Comparison of ENCODE assay signal across 30 mouse cellular contexts in genomic region chr12:106381821-106382220, GRCm38 (mm10).
DNase-seq lines count a peak whose midpoint lies in the region; ATAC-seq and TF ChIP-seq lines count a peak whose summit lies in the region.
"Had no signal": no experiment of that assay in that cellular context is flagged by ENCODE, and none has a peak within 500 bp of the region (broad histone marks: within the 10 kb centered on the region; RNA-seq: fewer than 3 reads in every experiment).

No protein-coding gene starts in this region.

- no peak overlapping the region for H3K4me3 ChIP-seq in layer of hippocampus, adult 2 months
- H3K4me3 ChIP-seq in forebrain, embryonic 13.5 days, result no peak overlapping the region
- no peak overlapping the region for H3K4me3 ChIP-seq in intestine, postnatal 0 days (ENCODE audit: low read depth, low read length)
- no peak overlapping the region for H3K4me3 ChIP-seq in liver, postnatal 0 days (ENCODE audit: low read depth, low read length)
- H3K4me3 ChIP-seq: erythroblast, embryonic 14.5 days; gastrocnemius, adult 2 months; heart, adult 2 months; heart, embryonic 13.5 days; hindbrain, embryonic 15.5 days; neural tube, embryonic 15.5 days had no signal

- H3K27ac ChIP-seq in layer of hippocampus, adult 2 months, result peak overlapping the region; percentile 59
- 0 out of 2 replicates have a peak overlapping the region, but pooled peaks have one; percentile 12 for H3K27ac ChIP-seq in forebrain, embryonic 13.5 days
- H3K27ac ChIP-seq in intestine, postnatal 0 days (ENCODE audit: low read depth, low read length), result no peak overlapping the region
- H3K27ac ChIP-seq in liver, postnatal 0 days (ENCODE audit: low read depth), result no peak overlapping the region
- H3K27ac ChIP-seq: gastrocnemius, adult 2 months; heart, adult 2 months; heart, embryonic 13.5 days; hindbrain, embryonic 15.5 days; liver, embryonic 14.5 days; neural tube, embryonic 15.5 days had no signal

- no peak for DNase-seq in frontal cortex, postnatal 10 days (ENCODE audit: low spot score in 2 of 2)
- DNase-seq in layer of hippocampus, adult 2 months (ENCODE audit: low spot score in 2 of 2), result no peak
- DNase-seq in layer of hippocampus, adult 11-12 months (ENCODE audit: low spot score), result no peak
- DNase-seq in brain, adult 2 months (ENCODE audit: low read depth, low spot score), result peak; percentile 54
- no peak for DNase-seq in liver, postnatal 0 days
- DNase-seq: adrenal gland, postnatal 14 days; cerebellum, adult 18-20 months; cerebellum, postnatal 10 days; gastrocnemius, adult 2 months; gastrocnemius, postnatal 36 days; heart, adult 2 months; heart, postnatal 10 days; kidney, adult 2 months; kidney, postnatal 36 days; layer of hippocampus, postnatal 36 days; liver; lung, embryonic 14.5 days; lung, postnatal 14 days; retina, postnatal 1 day; spleen, adult 18-20 months; thymus, postnatal 25 days had no signal

- no peak for TF ChIP-seq CTCF in layer of hippocampus, adult 2 months (conservative IDR thresholded peaks at IDR 0.05)
- no peak for TF ChIP-seq CTCF in intestine, postnatal 0 days (IDR thresholded peaks at IDR 0.05; ENCODE audit: low read depth)
- no peak for TF ChIP-seq CTCF in liver, postnatal 0 days (IDR thresholded peaks at IDR 0.05; ENCODE audit: low read depth)

- WGBS in forebrain, embryonic 13.5 days, result 66% methylated on average over 15 of the region's 15 CpGs
- whole genome bisulfite sequencing in intestine, postnatal 0 days, result 82% methylated on average over 15 of the region's 15 CpGs
- WGBS in liver, postnatal 0 days (ENCODE audit: insufficient replicate concordance), result 82% methylated on average over 15 of the region's 15 CpGs

- H3K4me1 ChIP-seq in forebrain, embryonic 13.5 days, result peaks cover 40% of the 10 kb centered on the region
- H3K4me1 ChIP-seq in intestine, postnatal 0 days (replicated peaks; ENCODE audit: control insufficient read depth, insufficient read depth, low read length), result 0 out of 2 replicates have a peak, but pooled peaks cover 4% of the 10 kb centered on the region
- no peaks in the 10 kb centered on the region for H3K4me1 ChIP-seq in liver, postnatal 0 days (ENCODE audit: insufficient read depth)

- H3K27me3 ChIP-seq in forebrain, embryonic 13.5 days, result peaks cover 4% of the 10 kb centered on the region; the same call in 1 of the 2 replicates
- H3K27me3 ChIP-seq in intestine, postnatal 0 days (replicated peaks; ENCODE audit: control insufficient read depth, insufficient read depth, low read length), result no peaks in the 10 kb centered on the region
- H3K27me3 ChIP-seq in liver, postnatal 0 days (ENCODE audit: insufficient read depth, low read length), result no peaks in the 10 kb centered on the region
- H3K27me3 ChIP-seq: hindbrain, embryonic 15.5 days; neural tube, embryonic 15.5 days had no signal

- no peak overlapping the region for H3K4me2 ChIP-seq in forebrain, embryonic 13.5 days
- H3K4me2 ChIP-seq in intestine, postnatal 0 days (replicated peaks; ENCODE audit: low read depth), result no peak overlapping the region
- no peak overlapping the region for H3K4me2 ChIP-seq in liver, postnatal 0 days (ENCODE audit: low read depth, low read length)
- H3K4me2 ChIP-seq: heart, embryonic 13.5 days; hindbrain, embryonic 15.5 days; lung, embryonic 14.5 days; neural tube, embryonic 15.5 days had no signal

- no peak overlapping the region for H3K9ac ChIP-seq in forebrain, embryonic 13.5 days
- no peak overlapping the region for H3K9ac ChIP-seq in intestine, postnatal 0 days (ENCODE audit: low read depth, low read length)
- no peak overlapping the region for H3K9ac ChIP-seq in liver, postnatal 0 days (replicated peaks)
- H3K9ac ChIP-seq: heart, embryonic 13.5 days; hindbrain, embryonic 15.5 days; liver, embryonic 14.5 days; lung, embryonic 14.5 days; neural tube, embryonic 15.5 days had no signal

- H3K9me3 ChIP-seq in forebrain, embryonic 13.5 days (replicated peaks), result no peaks in the 10 kb centered on the region
- H3K9me3 ChIP-seq in intestine, postnatal 0 days (ENCODE audit: control insufficient read depth), result no peaks in the 10 kb centered on the region
- H3K9me3 ChIP-seq in liver, postnatal 0 days (ENCODE audit: low read length), result no peaks in the 10 kb centered on the region
- H3K9me3 ChIP-seq: heart, embryonic 13.5 days; hindbrain, embryonic 15.5 days; neural tube, embryonic 15.5 days had no signal

- no peak for TF ChIP-seq EP300 in liver, postnatal 0 days (IDR thresholded peaks at IDR 0.05; ENCODE audit: low read depth)

- ATAC-seq in frontal cortex, adult (ENCODE audit: low TSS enrichment), result 0 out of 2 replicates have a peak, but pooled peaks have one; percentile 31
- ATAC-seq in forebrain, embryonic 13.5 days, result no peak
- ATAC-seq in intestine, postnatal 0 days, result no peak
- ATAC-seq in liver, postnatal 0 days, result no peak

- H3K36me3 ChIP-seq in forebrain, embryonic 13.5 days (ENCODE audit: poor library complexity, severe bottlenecking), result no peaks in the 10 kb centered on the region
- H3K36me3 ChIP-seq in intestine, postnatal 0 days (ENCODE audit: control insufficient read depth, insufficient read depth), result no peaks in the 10 kb centered on the region
- no peaks in the 10 kb centered on the region for H3K36me3 ChIP-seq in liver, postnatal 0 days (replicated peaks; ENCODE audit: insufficient read depth, low read length)
- H3K36me3 ChIP-seq: G1E; heart, embryonic 13.5 days; hindbrain, embryonic 15.5 days; neural tube, embryonic 15.5 days had no signal

Comparison
In these comparisons a context has a peak if more than half of its experiments do, and no peak if none do; other contexts are left out.
1. H3K27ac ChIP-seq: peak in layer of hippocampus, adult 2 months (single experiment) and forebrain, embryonic 13.5 days (single experiment); none in intestine, postnatal 0 days (single experiment) and liver, postnatal 0 days (single experiment).